Mouse (Mus musculus): ENCODE measurements at regions not wholly inside any gene's neighbourhood (a gene's known extent, or its start where the extent isn't known, plus 50 kb on each side); places are given as distances from the start of the nearest gene placed in this dataset.

- TF ChIP-seq MAFK (IDR thresholded peaks at IDR 0.05; ENCODE audit: insufficient read depth, low read depth, low read length) (no peak), ZNF384 (IDR thresholded peaks at IDR 0.05; ENCODE audit: low read depth, low read length) (no peak), HCFC1 (IDR thresholded peaks at IDR 0.05; ENCODE audit: borderline replicate concordance, insufficient read depth, low read length) (no peak)
Measured at GRCm38 (mm10) chr3:21945775-21946174, 130.7 kb upstream of the Tbl1xr1 start.

Data from ES-E14 (cell line).